Mouse (Mus musculus): Measurements from ENCODE around the gene Senp3. TPM values are rescaled to one million over a fixed set of nuclear protein-coding genes. Genes with fewer than 3 reads are reported as not detected.

Senp3 gene
- total and polyA plus RNA-seq, 3 experiments, result 116 to 303 (median 256) TPM

DNA sequence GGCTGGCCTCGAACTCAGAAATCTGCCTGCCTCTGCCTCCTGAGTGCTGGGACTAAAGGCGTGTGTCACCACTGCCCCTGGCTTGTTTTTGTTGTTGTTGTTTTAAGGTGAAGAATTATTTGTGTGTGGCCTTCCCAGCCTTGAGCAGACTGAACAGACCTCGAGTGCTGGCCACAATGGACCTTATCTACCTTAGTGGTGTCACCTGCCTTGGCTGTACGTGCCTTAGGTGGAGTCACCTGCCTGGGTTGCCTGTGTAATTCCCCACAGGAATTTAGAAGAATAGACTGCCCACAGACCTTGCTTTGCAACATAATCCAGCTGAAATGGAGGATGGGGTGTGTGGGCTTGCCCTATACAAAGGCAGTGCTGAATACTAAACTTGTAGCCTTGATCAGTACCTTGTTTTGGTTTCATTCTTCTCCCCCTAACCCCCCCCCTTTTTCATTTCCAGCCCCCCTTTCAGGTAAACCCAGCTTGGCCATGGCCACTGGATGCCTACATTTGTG lies 26.0 kb upstream of the Senp3 start:
- no peaks in the 10 kb centered on the region for H3K9me3 ChIP-seq (replicated peaks; ENCODE audit: low read length)
- H3K27ac ChIP-seq (ENCODE audit: insufficient read depth, low read depth), result no peak overlapping the region
- dilution Hi-C loops (cut with MboI; ENCODE audit: extremely low pct_ligation_motif_present, extremely low pct_unique_long_range_greater_than_20kb, low sequenced_read_pairs), result no loop called here
- no peaks in the 10 kb centered on the region for H3K79me2 ChIP-seq (replicated peaks; ENCODE audit: control insufficient read depth, extremely low read depth, insufficient read depth, poor library complexity, severe bottlenecking)
- H3K27me3 ChIP-seq (replicated peaks), result peaks cover 1% of the 10 kb centered on the region
- TF ChIP-seq ELF1 (IDR thresholded peaks at IDR 0.05; ENCODE audit: low read depth, low read length) (no peak), NRF1 (IDR thresholded peaks at IDR 0.05; ENCODE audit: low read depth, low read length) (no peak), KAT2A (IDR thresholded peaks at IDR 0.05; ENCODE audit: insufficient replicate concordance, low read length) (no peak), MAZ (IDR thresholded peaks at IDR 0.05; ENCODE audit: low read depth, low read length) (no peak), SIN3A (IDR thresholded peaks at IDR 0.05; ENCODE audit: low read length) (no peak), BHLHE40 (IDR thresholded peaks at IDR 0.05; ENCODE audit: low read depth, low read length) (no peak), TCF12 (IDR thresholded peaks at IDR 0.05; ENCODE audit: low read depth, low read length) (no peak), GABPA (IDR thresholded peaks at IDR 0.05; ENCODE audit: insufficient replicate concordance, low read depth, low read length) (no peak), UBTF (IDR thresholded peaks at IDR 0.05; ENCODE audit: low read depth, low read length) (no peak), NELFE (IDR thresholded peaks at IDR 0.05; ENCODE audit: low read depth, low read length) (no peak)
- no peak overlapping the region for H3K4me3 ChIP-seq (replicated peaks in 1 of 3; ENCODE audit: low read depth in 2 of 3, low read length in 2 of 3, poor library complexity in 1 of 3)
- H3K4me1 ChIP-seq (ENCODE audit: control insufficient read depth in 1 of 2, insufficient read depth in 2 of 2), result peaks cover 0 to 12% of the 10 kb centered on the region in 2 experiments; a peak in 1 of 4 replicates
- in situ Hi-C loops (cut with MboI; ENCODE audit: low pct_ligation_motif_present, low pct_unique_long_range_greater_than_20kb, low sequenced_read_pairs), result no loop called here
- H3K9ac ChIP-seq (ENCODE audit: insufficient read depth, low read depth), result no peak overlapping the region
- H3K36me3 ChIP-seq (replicated peaks in 1 of 2; ENCODE audit: control insufficient read depth in 1 of 2, insufficient read depth in 1 of 2, low read length in 1 of 2), result no peaks in the 10 kb centered on the region
- H3K4me2 ChIP-seq (ENCODE audit: insufficient read depth, low read depth, poor library complexity, severe bottlenecking), result no peak overlapping the region
- DNase-seq (ENCODE audit: extremely low read depth), result no peak

- no peaks in the 10 kb centered on the region for H3K79me2 ChIP-seq (replicated peaks; ENCODE audit: control insufficient read depth, extremely low read depth, insufficient read depth, poor library complexity, severe bottlenecking)
- H3K27ac ChIP-seq (ENCODE audit: insufficient read depth, low read depth), result no peak overlapping the region
- dilution Hi-C loops (cut with MboI; ENCODE audit: extremely low pct_ligation_motif_present, extremely low pct_unique_long_range_greater_than_20kb, low sequenced_read_pairs), result no loop called here
- TF ChIP-seq JUN (IDR thresholded peaks at IDR 0.05; ENCODE audit: insufficient read depth, low read depth, low read length) (no peak), POLR2A (IDR thresholded peaks at IDR 0.05; ENCODE audit: low read depth, low read length) (no peak), MAX (IDR thresholded peaks at IDR 0.05; ENCODE audit: low read length) (no peak), KAT2A (IDR thresholded peaks at IDR 0.05; ENCODE audit: insufficient replicate concordance, low read length) (no peak), USF1 (IDR thresholded peaks at IDR 0.05; ENCODE audit: low read depth, low read length) (no peak), ZMIZ1 (IDR thresholded peaks at IDR 0.05; ENCODE audit: low read depth, low read length) (no peak), PAX5 (IDR thresholded peaks at IDR 0.05; ENCODE audit: low read length) (no peak), CTCF (conservative IDR thresholded peaks at IDR 0.05 in 1 of 2, IDR thresholded peaks at IDR 0.05 in 1 of 2; ENCODE audit: low read depth in 2 of 2, low read length in 2 of 2) (no peak), USF2 (conservative IDR thresholded peaks at IDR 0.05; ENCODE audit: low read depth, low read length) (no peak), EP300 (IDR thresholded peaks at IDR 0.05; ENCODE audit: low read length) (no peak), MAFK (IDR thresholded peaks at IDR 0.05; ENCODE audit: insufficient replicate concordance, low read length) (no peak), ZNF384 (IDR thresholded peaks at IDR 0.05; ENCODE audit: low read depth, low read length) (no peak), BHLHE40 (IDR thresholded peaks at IDR 0.05; ENCODE audit: low read depth, low read length) (no peak), MAZ (IDR thresholded peaks at IDR 0.05; ENCODE audit: low read depth, low read length) (no peak), UBTF (IDR thresholded peaks at IDR 0.05; ENCODE audit: low read depth, low read length) (no peak), ZC3H11A (IDR thresholded peaks at IDR 0.05; ENCODE audit: low read depth, low read length) (no peak), TCF12 (IDR thresholded peaks at IDR 0.05; ENCODE audit: low read depth, low read length) (no peak)
- peaks cover 0 to 12% of the 10 kb centered on the region in 2 experiments; a peak in 1 of 4 replicates for H3K4me1 ChIP-seq (ENCODE audit: control insufficient read depth in 1 of 2, insufficient read depth in 2 of 2)
- in situ Hi-C loops (cut with MboI; ENCODE audit: low pct_ligation_motif_present, low pct_unique_long_range_greater_than_20kb, low sequenced_read_pairs), result no loop called here
- H3K9ac ChIP-seq (ENCODE audit: insufficient read depth, low read depth), result no peak overlapping the region
- H3K4me3 ChIP-seq (replicated peaks in 1 of 3; ENCODE audit: low read depth in 2 of 3, low read length in 2 of 3, poor library complexity in 1 of 3), result no peak overlapping the region
- peaks cover 1% of the 10 kb centered on the region for H3K27me3 ChIP-seq (replicated peaks)
- H3K4me2 ChIP-seq (ENCODE audit: insufficient read depth, low read depth, poor library complexity, severe bottlenecking), result no peak overlapping the region
- H3K36me3 ChIP-seq (replicated peaks in 1 of 2; ENCODE audit: control insufficient read depth in 1 of 2, insufficient read depth in 1 of 2, low read length in 1 of 2), result no peaks in the 10 kb centered on the region
- DNase-seq (ENCODE audit: extremely low read depth), result no peak
- no peaks in the 10 kb centered on the region for H3K9me3 ChIP-seq (replicated peaks; ENCODE audit: low read length)
Observed at GRCm38 (mm10) chr11:69707480-69707847, 25.6 kb upstream of the Senp3 start.

All from CH12.LX (cell line).